Mouse (Mus musculus) liver, adult 2 months (tissue): ENCODE data around the gene Serac1. TPM values are rescaled to one million over a fixed set of nuclear protein-coding genes. Genes with fewer than 3 reads are reported as not detected.

Experiments
- DNase-seq: peaks from one replicate; pipeline ENCODE4 v3.0.0-alpha.2; 2011; ENCODE audit warnings: low read depth, low spot score; ENCODE audit errors: extremely low read depth
- H3K27ac ChIP-seq: fragments of 200-500 bp; replicated peaks from 2 replicates; pipeline ENCODE4 v1.5.1; 2012; ENCODE audit warnings: low read depth, mild to moderate bottlenecking, control low read depth, inconsistent platforms, low read length; ENCODE audit not compliant: insufficient read depth
- H3K27me3 ChIP-seq: fragments of 200-500 bp; 2 replicates; pipeline ENCODE4 v1.6.1; 2012; ENCODE audit warnings: mild to moderate bottlenecking, moderate library complexity, low read length, inconsistent platforms; ENCODE audit not compliant: control insufficient read depth, insufficient read depth
- H3K36me3 ChIP-seq: fragments of 200-500 bp; 2 replicates; pipeline ENCODE4 v1.6.1; 2012; ENCODE audit warnings: low read length, inconsistent platforms; ENCODE audit not compliant: control insufficient read depth, insufficient read depth
- H3K4me1 ChIP-seq: fragments of 200-500 bp; 2 replicates; pipeline ENCODE4 v1.6.1; 2011; ENCODE audit warnings: low read length; ENCODE audit not compliant: control insufficient read depth, insufficient read depth
- H3K4me3 ChIP-seq: fragments of 200-500 bp; 2 replicates; pipeline ENCODE4 v1.5.1; 2011; ENCODE audit warnings: low read depth, mild to moderate bottlenecking, control low read depth, low read length, moderate library complexity; ENCODE audit not compliant: insufficient read depth
- H3K79me2 ChIP-seq: fragments of 200-500 bp; 2 replicates; pipeline ENCODE4 v1.6.1; 2012; ENCODE audit warnings: inconsistent platforms, mild to moderate bottlenecking, low read length, moderate library complexity; ENCODE audit not compliant: control insufficient read depth, insufficient read depth
- H3K9ac ChIP-seq: fragments of 200-500 bp; 2 replicates; pipeline ENCODE4 v1.6.1; 2012; ENCODE audit warnings: low read depth, mild to moderate bottlenecking, control low read depth, inconsistent platforms, low read length
- CTCF ChIP-seq: fragments of 200-500 bp; IDR thresholded peaks from 2 replicates; pipeline ENCODE4 v1.5.1; 2011; ENCODE audit warnings: low read depth, low read length, control low read depth
- POLR2A ChIP-seq: fragments of 200-500 bp; IDR thresholded peaks from 2 replicates; pipeline ENCODE4 v1.6.1; 2011; ENCODE audit warnings: low read length, control low read depth; ENCODE audit not compliant: insufficient read depth; ENCODE audit errors: extremely low read depth
- whole genome bisulfite sequencing: fragments of 180-500 bp; shearing (Covaris S2); methylation state at CpG from one replicate; pipeline ENCODE4 v1.1.7; 2018; 5-methylcytosine and 5-hydroxymethylcytosine counted together
- polyA plus RNA-seq: library from polyadenylated mRNA; depleted of rRNA; stranded (reverse); fragments of >200 nt; gene quantifications from 2 replicates; pipeline ENCODE4 v1.2.3, GENCODE M21; 2012
- total RNA-seq: library from RNA; depleted of rRNA; stranded (reverse); fragments of >200 nt; gene quantifications from 2 replicates; pipeline ENCODE4 v1.2.3, GENCODE M21; 2014

Serac1 gene
- total and polyA plus RNA-seq, 2 experiments = 2.0 to 3.9 TPM

DNA sequence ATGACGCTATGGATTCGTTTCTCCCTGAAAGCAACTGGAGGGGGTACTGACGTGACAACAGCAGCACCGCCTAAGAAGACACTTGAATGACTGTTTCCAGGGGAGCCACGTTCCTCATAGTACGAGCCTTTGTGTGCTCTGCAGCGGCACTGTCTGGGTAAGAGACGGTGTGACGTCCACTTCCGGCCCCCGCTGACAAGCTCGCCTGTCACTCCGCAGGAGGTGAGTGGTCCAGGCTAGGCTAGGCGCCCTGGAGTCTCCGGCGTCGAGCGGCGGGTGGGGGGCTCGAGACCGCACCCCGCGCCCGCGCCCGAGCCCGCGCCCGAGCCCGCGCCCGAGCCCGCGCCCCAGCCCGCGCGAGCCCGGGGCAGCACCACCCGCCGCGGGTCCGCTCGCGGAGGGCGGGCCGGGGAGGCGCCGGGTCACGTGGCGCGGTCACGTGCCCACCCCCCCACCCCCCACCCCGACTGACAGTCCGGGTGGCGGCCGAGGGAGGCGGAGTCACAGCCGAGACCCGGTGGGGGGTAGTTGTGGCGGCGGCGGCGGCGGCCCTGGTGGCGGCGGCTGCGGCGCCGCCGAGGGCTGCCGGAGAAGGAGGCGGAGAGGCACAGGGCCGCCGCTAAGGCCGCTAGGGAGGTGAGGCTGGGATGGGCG is 26.9 kb upstream of the Serac1 start, which contains the start of gene Tulp4:
Gene Tulp4 (plus strand): TSS at position 77 of the 654 bp plus-strand sequence.
- Histone ChIP-seq H3K9ac (peak within 1 kb of the TSS; percentile 93), H3K79me2 (peaks cover 21% of the 10 kb centered on the region; the same call in 1 of the 2 replicates), H3K27me3 (no peaks in the 10 kb centered on the region), H3K27ac (peak within 1 kb of the TSS; percentile 68), H3K4me1 (peaks cover 9% of the 10 kb centered on the region), H3K4me3 (peak within 1 kb of the TSS; percentile 89), H3K36me3 (no peaks in the 10 kb centered on the region)
- WGBS = 3% methylated on average over 47 of the region's 76 CpGs
- DNase-seq = peak; percentile 68
- TF ChIP-seq CTCF = no peak
- TF ChIP-seq POLR2A = 0 out of 2 replicates have a peak, but pooled peaks have one; percentile 19

DNA sequence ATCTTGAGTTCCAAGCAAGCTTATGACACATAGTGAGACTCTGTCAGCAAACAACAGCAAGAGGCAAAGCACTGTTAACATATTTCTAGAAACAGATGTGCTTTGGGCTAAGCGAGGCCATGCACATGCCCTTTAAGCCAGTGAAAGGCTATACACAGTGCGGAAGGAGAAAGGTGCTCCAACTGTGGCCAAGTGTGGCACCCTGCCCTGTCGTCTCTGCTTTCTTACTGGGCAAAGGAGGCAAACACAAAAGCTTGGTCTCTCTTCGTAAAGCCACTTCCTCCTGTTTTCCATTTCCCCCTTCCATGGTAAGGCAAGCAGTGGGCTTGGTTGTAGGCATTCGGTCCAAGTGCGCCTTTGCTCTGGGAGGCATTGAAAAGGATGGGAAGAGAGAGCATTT is 24.0 kb upstream of the Serac1 start:
- Histone ChIP-seq H3K36me3 (no peaks in the 10 kb centered on the region), H3K4me1 (peaks cover 5% of the 10 kb centered on the region; the same call in 1 of the 2 replicates), H3K79me2 (peaks cover 14% of the 10 kb centered on the region; the same call in 1 of the 2 replicates), H3K27ac (no peak overlapping the region), H3K27me3 (no peaks in the 10 kb centered on the region), H3K4me3 (no peak overlapping the region), H3K9ac (no peak overlapping the region)
- WGBS = 86% methylated on average over 6 of the region's 6 CpGs
- DNase-seq = no peak
- TF ChIP-seq POLR2A = no peak
- no peak for TF ChIP-seq CTCF

DNA sequence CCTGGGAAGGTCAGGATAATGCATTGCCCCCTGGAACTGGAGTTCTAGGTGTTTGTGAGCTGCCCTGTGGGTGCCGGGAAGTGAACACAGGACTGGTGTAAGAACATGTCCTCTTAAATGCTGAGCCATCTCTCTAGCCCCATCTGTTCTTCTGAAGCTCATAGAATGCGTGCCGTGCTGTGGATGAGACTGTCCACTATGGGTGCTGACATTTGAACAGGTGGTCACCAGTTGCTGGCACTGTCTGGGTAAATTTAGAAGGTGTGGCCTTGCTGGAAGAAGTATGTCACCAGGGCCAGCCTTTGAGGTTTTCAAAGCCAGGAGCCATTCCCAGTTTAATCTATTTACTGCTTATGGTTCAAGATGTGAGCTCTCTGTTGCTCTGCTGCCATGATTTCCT is 22.7 kb upstream of the Serac1 start:
- H3K36me3 ChIP-seq = no peaks in the 10 kb centered on the region
- peaks cover 5% of the 10 kb centered on the region; the same call in 1 of the 2 replicates for H3K4me1 ChIP-seq
- peaks cover 5% of the 10 kb centered on the region; the same call in 1 of the 2 replicates for H3K79me2 ChIP-seq
- no peak for DNase-seq
- no peak overlapping the region for H3K27ac ChIP-seq
- 93% methylated on average over 3 of the region's 3 CpGs for whole genome bisulfite sequencing
- TF ChIP-seq POLR2A (no peak), CTCF (no peak)
- no peak overlapping the region for H3K4me3 ChIP-seq
- H3K9ac ChIP-seq = no peak overlapping the region
- no peaks in the 10 kb centered on the region for H3K27me3 ChIP-seq

DNA sequence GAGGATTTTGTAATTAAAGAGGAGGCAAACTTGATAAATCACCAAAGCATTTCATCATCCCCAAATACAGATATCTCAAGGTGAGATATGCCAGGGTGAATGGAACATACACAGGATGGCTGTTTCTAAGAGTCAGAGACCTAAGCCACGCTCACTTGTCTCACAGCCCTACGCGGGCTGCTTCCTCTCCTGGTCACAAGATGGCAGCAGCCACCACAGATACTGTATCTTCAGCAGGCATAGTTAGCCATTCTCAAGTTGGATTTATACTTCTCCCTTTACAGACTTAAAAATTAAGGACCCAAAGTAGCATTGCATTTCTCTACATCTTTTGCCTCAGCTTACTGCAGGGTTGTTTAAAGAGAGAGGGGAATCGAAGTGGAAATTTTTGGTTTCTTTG is 18.3 kb upstream of the Serac1 start:
- Histone ChIP-seq H3K27me3 (no peaks in the 10 kb centered on the region), H3K4me1 (no peaks in the 10 kb centered on the region), H3K4me3 (no peak overlapping the region), H3K9ac (no peak overlapping the region), H3K27ac (no peak overlapping the region), H3K36me3 (no peaks in the 10 kb centered on the region), H3K79me2 (no peaks in the 10 kb centered on the region)
- TF ChIP-seq CTCF (peak; percentile 95), POLR2A (no peak)
- 46% methylated on average over 4 of the region's 4 CpGs for WGBS
- DNase-seq = no peak

DNA sequence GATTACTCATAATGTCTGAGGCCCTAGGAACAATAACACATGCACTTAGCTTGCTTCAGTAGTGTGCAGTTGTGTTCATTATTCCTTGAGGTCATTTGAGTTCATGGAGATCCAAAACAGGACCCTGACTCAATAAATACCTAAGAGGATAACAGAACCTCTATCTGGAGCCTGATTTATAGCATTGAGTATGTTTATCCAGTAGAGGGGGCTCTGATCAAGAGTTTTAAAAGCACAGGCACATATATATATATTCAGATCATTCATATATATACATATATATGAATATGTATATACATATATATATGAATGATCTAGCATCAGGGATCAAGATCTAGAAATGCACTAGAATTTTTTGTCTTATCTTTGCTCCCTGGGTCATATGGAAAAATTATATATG is 16.0 kb upstream of the Serac1 start:
- Histone ChIP-seq H3K4me3 (no peak overlapping the region), H3K9ac (no peak overlapping the region), H3K27ac (no peak overlapping the region), H3K36me3 (no peaks in the 10 kb centered on the region), H3K79me2 (no peaks in the 10 kb centered on the region), H3K4me1 (no peaks in the 10 kb centered on the region), H3K27me3 (no peaks in the 10 kb centered on the region)
- TF ChIP-seq CTCF (no peak), POLR2A (no peak)
- no peak for DNase-seq

DNA sequence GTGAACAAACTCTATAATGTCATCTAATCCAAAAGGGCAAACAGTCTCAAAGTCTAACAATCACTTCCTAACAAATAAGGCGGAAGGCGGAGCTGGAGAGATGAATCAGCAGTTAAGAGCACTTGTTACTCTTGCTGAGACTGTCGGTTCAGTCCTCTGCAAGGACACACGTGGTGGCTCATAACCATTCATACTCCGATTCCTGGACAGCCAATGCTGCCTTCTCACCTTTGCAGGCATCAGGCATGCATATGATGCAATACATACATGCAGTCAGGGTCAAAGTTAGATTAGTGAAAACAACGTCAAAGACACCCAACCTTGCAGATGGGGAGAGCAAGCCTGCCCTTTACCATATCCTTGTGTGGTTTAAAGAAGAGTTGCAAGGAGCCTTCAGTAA is 12.1 kb upstream of the Serac1 start:
- Histone ChIP-seq H3K9ac (no peak overlapping the region), H3K27ac (no peak overlapping the region), H3K4me1 (no peaks in the 10 kb centered on the region), H3K27me3 (no peaks in the 10 kb centered on the region), H3K36me3 (0 out of 2 replicates have a peak, but pooled peaks cover 3% of the 10 kb centered on the region), H3K79me2 (no peaks in the 10 kb centered on the region), H3K4me3 (no peak overlapping the region)
- DNase-seq = no peak
- no peak for TF ChIP-seq POLR2A
- TF ChIP-seq CTCF = no peak
- WGBS = 72% methylated on average over 6 of the region's 6 CpGs
